Mouse (Mus musculus) adrenal gland (tissue): ENCODE measurements around the gene Tbc1d9b.
"Not testable (repeated sequence)": the region's sequence is repeated elsewhere in the genome, so short reads cannot be mapped to it uniquely, and the experiment has no call there.

Experiments
- intact Hi-C: fragments of 180-260 bp; cut with DNase I; formaldehyde crosslinking; loops from one replicate; pipeline ENCODE4 v1.15.1; 2025
- long read RNA-seq, 2 experiments: library from polyadenylated mRNA; unstranded; transcript quantifications; one replicate each; pipeline ENCODE4 v2.0.0; 2020; ENCODE audit warnings: borderline replicate concordance in 1 of 2; ENCODE audit not compliant: insufficient replicate concordance in 1 of 2

Tbc1d9b gene
- long read RNA-seq, experiment 1, full-length matches to known transcripts: 8 of 37 reads
- long read RNA-seq, experiment 1, partial matches to known transcripts: 20 of 37 reads
- long read RNA-seq, experiment 1, other reads (novel, unspliced or antisense): 9 of 37 reads
- long read RNA-seq, experiment 2, full-length matches to known transcripts: 20 of 98 reads
- long read RNA-seq, experiment 2, partial matches to known transcripts: 61 of 98 reads
- long read RNA-seq, experiment 2, other reads (novel, unspliced or antisense): 17 of 98 reads

DNA sequence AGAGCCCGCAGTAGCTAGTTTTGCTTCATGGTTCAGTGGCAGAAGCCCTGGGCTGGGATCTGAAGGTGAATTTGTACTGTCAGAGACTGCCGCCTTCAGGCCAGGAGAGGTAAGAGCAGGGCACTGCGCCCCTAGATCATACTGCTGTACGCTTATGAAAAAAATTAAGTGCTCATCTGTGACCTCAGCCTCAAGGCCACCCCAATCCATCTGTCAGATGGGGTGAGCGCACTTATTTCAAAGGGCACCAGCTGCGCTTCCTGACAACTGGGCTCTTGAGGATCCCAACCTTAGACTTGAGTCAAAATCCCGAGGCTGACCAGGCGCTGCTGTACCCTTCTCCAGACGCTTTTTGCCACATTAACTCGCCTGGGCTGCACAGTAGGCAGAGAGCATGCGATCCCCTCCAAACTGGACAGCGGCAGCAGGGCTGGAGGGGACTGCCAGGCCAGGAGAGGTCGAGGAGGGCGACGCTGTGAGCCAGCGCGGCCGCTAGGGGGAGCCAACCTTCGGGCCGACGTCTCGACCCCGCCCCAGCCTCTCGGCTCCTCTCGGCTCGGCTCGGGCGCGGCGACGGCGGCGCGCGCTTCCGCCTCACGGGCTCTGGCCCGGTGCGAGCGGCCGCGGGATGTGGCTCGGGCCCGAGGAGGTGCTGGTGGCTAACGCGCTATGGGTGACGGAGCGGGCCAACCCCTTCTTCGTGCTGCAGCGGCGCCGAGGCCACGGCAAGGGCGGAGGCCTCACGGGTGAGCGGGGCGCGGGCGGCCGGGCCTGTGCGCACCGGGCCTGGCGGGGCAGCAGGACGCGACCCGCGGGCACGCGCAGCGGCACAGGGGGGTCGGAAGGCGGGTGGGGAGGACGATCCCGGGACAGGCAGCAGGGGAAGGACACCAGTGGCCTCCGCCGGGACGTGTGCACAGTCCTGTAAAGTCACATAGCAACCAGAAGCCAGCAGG, at the start of gene Tbc1d9b:
Tbc1d9b (plus strand) TSS at position 586 of the 956 bp plus-strand sequence.
- intact Hi-C loops: loop anchor here (1.0 to 5.0 kb wide), 3 partner anchors 96 to 145 kb away; partner anchors contain the start of gene Rnf130

DNA sequence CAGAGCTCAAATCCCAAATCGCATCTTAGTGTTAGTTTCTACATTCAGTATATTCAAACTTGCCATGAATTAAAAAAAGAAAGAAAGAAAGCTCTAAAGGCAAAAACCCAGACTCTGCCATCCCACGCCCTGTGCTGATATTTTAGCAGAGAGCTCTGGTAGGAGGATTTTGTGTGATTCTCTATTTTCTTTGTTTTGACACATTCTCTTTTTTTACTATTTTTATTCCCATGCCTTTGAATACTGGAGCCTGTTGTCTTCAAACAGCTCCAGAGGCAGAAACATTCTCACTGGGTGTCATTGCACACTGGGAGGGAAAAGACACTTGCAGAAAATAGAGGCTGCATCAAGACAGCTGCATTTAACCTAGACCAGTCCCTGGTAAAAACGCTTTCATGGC, 45.0 kb upstream of the Tbc1d9b start:
- intact Hi-C loops: no loop called here

DNA sequence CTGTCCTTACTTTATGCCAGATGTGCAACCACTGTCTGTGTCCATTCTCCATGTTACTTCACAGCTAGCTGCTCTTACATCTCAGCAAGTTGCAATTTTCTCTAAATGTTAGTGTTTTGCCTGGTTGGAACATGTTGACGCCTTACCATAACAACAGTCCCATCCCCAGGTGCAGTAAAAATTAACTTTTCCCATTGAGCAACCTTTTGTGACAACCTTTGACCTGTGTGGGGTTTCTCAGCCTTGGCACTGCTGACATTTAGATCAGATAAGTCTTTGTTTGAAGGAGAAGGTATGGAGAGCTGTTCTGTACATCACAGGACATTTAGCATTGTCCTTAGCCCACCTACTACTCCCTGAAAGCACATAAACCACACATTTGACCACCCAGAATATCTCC, 41.4 kb upstream of the Tbc1d9b start:
- intact Hi-C loops: no loop called here

DNA sequence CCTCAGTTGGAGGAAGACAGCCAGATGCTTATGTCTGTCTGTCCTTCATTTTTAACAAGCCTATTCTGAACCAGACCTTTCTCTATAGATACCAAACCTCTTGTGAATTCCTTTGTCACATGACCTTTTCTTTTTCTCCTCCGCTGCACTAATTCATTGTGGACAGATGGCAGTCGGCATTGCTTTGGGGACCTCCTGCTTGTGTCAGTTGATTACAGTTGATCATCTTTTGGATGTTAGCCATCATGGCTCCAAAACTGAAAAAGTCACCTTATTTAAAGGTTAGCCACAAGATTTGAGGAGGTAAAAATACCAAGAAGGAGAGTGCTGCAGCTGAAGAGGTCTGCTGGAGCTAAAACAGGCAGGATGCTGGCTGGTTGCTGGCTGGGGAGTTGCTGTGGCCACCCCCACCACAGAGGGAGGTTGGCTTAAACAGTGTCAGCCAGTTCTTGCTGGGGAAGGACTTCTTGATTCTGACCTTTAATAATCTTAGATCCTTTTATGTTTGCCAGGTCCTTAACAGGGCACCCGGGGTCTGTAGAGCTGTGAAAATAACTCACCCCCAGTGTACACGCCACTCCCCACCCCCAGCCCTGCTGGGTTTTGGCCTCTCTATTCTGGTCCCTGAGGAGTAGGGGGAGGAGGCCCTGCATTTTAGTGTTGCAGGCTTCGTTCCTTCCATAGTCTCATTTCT, 40.1 kb upstream of the Tbc1d9b start:
- intact Hi-C loops: no loop called here

DNA sequence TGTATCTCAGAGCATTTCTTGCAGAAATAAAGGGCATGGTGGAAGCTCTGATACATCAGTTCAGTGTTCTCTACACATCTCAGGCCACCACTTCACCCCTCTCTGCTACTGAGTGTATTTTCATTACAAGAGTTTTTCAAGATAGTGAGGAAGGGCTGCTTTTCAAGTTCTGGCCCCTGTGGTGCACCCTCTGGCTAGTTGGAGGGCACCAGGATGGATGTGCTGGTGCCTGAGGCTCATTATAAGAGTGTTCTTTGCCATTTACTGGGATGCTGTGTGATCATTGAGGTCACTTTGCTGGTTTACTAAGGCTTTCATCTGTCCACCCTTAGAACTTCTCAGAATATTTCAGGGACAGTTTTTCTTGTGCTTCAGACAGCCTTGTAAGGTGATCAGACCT, 39.5 kb upstream of the Tbc1d9b start:
- intact Hi-C loops: no loop called here

DNA sequence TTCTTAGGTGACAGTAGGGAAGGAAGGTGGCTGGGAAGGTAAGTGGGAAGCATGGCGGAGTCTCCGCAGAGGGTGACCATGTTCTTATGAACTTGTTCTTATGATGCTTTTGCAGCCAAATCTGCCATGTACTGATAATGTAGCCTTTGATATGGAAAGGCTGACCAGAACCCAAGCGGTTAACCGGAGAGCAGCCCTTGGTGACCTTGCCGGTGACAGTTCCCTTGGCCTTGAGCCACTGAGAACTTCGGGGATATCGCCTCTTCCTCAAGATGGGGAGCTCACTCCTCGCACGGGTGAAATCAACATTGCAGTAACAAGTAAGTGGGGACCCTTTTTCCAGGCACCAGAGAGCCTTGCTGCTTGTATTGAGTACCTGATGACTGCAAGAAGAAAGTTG, 35.5 kb upstream of the Tbc1d9b start:
- intact Hi-C loops: no loop called here

DNA sequence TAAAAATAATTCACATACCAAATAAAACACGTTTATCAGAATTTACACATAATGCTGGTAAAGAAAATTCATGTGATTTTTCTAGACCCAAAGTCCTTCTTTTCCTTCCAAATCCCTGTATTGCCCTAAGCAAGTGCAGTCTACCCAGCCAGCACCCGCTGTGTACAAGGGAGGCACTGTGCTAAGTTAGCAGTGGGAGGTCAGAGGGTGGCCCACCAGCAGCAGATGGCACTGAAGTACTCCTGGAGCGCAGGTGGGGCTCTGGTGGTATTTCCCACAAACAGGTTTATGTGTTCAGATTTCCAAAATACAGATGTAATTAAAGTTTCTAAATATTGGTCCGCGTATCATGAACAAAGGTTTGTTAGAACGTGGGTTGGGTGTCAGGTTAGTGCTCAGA, 34.1 kb upstream of the Tbc1d9b start:
- intact Hi-C loops: no loop called here

DNA sequence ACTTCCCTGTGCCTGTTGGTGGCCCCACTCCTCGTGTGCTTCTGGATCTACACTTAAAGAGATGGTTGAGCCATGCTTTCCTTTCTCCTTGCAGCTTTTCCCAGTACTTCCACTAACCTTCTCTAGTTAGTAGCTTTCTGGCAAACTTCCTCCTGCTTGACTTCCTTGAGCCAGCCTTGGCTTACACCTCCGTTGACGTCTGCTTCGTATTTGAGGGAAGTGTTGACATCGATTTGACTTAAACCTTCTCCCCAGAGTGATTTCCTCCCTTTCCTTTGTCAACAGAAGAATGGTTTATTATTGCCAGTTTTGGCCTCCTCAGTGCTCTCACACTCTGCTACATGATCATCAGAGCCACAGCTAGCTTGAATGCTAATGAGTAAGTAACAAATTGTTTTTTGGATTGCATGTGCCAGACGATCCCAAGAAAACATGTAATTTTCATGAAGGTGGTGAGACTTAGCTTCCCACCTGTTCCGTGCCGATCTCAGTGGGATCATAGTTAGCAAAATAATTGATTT, 32.2 kb upstream of the Tbc1d9b start:
- intact Hi-C loops: no loop called here

DNA sequence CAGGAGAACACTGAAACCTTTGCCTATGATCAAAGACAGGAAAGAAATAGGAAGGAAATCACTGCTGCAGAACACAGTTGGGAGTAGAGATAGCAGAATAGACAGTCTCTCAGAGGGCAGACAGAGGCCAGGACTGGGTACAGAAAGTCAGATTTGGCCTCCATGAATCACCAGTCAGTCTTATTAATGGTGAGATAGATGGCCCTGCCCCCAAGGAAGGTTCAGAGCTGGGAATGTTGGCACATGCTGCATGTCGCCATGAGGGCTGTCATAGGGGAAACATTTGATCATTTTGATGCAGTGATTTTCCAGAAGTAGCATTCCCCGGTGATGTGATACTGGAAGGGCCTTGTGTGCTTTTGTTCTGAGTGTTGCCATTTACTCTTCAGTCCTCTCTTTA, 31.5 kb upstream of the Tbc1d9b start:
- intact Hi-C loops: no loop called here

DNA sequence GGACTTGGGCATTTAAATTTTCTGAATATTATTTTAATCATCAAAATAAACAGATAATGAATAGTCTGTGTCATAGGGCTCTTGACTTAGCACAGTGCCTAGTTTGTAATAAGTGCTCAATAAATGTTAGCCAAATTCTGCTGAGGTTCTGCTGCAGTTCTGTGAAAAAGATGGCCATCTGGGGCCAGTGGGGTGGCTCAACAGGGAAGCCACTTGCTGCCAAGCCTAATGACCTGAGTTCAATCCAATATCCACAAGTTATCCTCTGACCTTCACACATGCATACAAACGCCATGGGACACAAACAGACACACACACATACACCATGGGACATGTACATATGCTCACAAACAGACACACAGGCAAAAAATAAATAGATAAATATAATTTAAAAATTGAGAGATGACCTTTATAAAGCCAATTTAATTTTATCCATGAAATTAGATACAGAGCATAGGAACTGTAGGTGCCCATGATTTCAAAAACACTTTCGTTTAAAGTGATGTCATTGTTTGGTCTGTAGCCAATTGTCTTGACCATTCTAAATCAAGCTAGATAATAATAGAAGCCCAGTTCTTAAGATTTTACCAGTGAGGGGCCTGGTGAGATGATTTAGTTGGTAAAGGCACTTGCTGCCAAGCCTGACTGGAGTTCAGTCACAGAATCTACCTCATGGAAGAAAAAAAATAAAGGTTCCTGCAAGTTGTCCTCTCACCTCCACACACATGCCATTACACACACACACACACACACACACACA, 30.5 kb upstream of the Tbc1d9b start:
- intact Hi-C loops: no loop called here

DNA sequence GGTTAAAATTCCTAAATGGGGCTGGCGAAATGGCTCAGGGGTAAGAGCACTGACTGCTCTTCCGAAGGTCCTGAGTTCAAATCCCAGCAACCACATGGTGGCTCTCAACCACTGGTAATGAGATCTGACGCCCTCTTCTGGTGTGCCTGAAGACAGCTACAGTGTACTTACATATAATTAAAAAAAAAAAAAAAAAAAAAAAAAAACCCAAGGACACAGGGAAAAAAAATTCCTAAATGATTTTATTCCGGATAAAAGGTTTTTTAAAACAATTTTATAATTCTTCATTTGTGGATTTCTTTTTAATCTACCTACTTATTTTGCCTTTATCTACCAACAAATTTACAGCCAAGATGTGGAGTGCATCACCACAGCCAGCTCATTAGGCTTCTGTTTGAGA, 29.2 kb upstream of the Tbc1d9b start:
- intact Hi-C loops: not testable (repeated sequence)

DNA sequence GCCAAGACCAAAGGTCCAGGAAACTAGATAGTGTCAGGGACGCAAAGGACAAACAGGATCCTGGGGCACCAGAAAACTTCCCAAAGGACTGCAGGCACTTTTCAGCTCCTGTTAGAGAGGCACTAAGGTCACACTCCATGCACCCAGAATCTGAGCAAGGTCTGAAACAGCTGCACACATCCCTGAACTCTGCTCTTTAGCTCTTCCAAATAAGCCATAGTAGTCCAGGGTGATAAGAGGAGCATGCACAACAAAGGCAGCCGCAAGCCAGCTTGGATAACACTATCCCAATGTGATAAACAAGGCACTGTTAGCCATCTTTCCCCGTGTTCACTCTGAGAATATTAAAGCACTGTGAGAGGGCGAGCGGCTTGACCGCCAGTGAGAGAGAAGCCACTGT, 27.2 kb upstream of the Tbc1d9b start:
- intact Hi-C loops: no loop called here

DNA sequence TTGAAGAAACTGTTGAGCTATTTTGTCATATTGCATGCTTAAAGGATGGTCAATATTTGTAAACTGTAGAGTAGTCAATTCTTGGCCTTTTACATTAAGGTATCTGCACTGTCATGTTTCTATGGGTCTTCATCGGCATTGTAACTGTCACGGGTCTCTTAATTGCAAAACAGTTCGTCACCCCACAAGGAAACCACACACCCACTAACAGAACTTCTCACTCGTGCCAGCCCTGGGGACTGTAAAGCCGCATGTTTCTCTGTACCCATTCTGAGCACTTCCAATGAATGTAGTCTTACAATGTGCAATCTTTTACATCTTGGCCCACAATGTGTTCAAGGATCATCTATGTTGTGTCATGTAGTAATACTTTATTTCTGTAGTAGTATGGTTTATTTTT, 26.0 kb upstream of the Tbc1d9b start:
- intact Hi-C loops: no loop called here

DNA sequence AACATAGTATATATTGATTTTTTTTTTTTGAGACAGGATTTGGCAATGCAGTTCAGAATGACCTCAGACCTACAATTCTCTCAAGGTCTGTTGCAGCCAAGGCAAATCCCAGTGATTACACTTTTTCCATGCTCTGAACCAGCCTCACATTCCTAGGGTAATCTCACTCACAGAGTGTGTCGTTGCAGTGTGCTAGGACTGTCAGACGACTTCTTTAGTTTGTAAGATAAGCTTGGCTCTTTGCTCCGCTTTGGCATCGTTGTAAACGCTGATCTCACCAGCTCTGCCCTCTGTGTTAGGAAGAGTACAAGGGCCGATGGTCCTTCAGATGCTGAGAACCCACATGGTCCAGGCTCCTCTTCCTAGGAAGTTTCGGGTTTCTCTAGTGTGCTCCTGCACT, 25.2 kb upstream of the Tbc1d9b start:
- intact Hi-C loops: no loop called here

DNA sequence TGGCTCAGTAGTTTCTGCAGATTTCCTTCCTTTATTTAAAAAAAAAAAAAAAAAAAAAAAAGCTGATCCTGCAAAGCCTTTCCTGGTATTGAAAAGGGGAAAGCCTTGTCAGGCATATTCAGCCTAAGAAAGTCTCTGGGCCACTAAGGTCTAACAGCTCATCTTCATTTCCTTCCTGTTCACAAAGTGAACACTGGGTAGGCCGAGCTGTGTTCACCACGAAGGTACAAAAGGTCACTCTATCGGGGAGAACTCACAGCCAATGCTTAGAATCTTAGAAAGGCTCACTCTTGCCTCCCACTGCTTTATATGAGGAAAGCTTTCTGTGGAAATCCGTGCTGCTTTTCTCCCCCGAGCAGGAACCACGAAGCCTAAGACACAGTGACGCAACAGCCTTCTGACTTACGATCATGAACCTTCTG, 22.4 kb upstream of the Tbc1d9b start:
- intact Hi-C loops: no loop called here

DNA sequence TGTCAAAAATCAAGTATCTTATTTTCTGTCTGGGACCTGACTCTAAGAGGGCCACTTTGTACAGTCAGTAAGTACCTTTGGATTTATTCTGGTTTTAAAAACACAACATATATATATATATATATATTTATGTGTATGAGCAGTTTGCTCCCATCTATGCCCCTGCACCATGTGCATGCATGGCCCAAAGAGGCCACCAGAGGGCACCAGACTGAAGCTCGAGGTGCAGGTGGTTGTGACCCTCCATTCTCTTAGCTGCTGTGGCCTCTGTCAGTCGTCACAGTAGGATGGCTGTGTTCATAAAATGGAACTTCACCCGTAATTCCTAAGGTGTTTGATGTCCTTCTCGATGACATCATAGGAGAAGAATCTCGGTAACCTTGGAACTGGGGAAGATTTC, 16.9 kb upstream of the Tbc1d9b start:
- intact Hi-C loops: no loop called here

DNA sequence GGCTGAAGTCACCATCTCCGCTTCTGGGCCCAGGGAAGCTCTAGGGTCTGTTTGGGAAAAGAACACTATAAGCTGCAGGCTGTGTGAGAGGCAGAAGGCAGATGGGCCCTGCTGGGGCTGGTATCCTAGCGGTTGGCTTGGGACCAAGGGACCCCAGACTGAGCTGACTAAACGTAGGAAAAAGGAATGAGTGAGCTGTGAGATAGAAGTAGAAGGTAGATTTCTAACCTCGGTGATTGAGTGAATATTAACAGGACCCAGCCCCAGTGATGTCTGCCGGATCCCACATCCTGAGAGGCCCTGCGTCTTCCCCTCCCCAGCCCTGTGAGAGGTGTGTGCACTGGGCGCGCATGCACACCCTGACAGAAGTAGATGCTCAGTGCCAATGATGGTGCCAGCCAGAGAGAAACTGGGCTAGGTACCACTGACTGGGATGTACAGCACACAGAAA, 8.5 kb upstream of the Tbc1d9b start:
- intact Hi-C loops: no loop called here

DNA sequence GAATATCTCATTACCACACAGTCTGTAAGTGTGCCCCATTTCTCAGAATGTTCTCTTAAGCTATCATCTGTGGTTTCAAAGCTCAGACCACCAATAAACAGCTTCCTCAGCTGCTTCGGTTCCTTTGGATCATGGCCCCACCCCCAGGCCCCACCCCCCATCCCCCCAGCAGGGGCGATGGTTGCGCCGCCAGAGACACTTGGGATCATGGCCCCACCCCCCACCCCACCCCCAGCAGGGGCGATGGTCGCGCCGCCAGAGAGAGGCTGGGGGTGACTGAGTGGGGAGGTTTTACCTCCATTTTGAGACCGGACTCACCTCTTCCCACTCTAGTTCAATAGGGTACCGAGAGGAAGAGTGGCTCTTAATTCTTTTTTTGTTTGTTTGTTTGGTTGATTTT, 3.4 kb upstream of the Tbc1d9b start:
- intact Hi-C loops: no loop called here

DNA sequence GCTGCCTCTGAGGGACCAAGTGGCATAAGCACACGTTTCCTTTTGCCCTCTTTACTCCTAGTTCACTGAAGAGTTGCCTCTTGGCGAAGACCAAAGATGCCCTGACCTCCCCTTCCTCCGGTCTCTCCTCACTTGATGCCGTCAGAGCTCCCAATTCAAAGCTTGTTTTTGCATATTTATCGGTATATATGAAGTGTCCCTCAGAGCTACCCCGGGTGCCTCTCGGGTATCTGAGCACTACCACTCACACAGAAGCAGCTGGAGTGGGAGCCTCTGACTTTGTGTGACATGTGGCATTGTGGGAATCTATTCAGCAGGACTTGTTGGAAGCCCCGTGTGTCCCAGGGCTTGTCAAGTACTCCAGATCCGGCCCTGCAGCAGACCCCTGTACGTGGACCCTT, 605 bp downstream of the Tbc1d9b start:
- intact Hi-C loops: loop anchor here (5.0 kb wide), 2 partner anchors 96 to 104 kb away; partner anchors contain the start of gene Rnf130

DNA sequence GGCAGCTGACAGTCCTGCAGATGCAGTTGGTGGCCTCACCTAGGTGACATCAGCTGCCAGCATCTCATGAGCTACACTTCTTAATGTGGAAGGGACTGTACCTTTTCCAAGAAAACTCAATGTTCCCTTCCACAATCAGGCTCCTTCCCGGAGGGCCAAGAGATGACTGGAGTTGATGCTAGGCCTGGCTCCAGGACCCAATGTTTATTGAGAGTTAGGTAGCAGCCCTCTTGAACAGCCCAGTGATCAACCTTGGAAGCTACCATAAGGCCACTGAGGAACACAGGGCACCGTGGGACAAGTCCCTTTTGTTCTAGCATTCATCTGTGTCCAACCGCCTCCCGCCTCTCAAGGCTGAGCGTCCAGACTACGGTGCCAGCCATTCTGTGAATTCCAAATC, 1.1 kb downstream of the Tbc1d9b start:
- intact Hi-C loops: loop anchor here (5.0 kb wide), 2 partner anchors 95 to 105 kb away; partner anchors contain the start of gene Rnf130
